Mouse (Mus musculus): ENCODE results near the gene Arhgap30.
A peak's percentile ranks its signal among the peaks of the same experiment; 100 is the strongest.

The Arhgap30 gene

GRCm38 (mm10) chr1:171424638-171425037 is 35.9 kb downstream of the Arhgap30 start:
- DNase-seq (ENCODE audit: low read depth in 2 of 2, low spot score in 2 of 2), result no peak

- no peak for DNase-seq (ENCODE audit: low read depth in 2 of 2, low spot score in 2 of 2)
These were observed 36.4 kb downstream of the Arhgap30 start for GRCm38 (mm10) chr1:171425126-171425525.

- no peak for DNase-seq (ENCODE audit: low read depth in 2 of 2, low spot score in 2 of 2)
These were observed 43.4 kb downstream of the Arhgap30 start for GRCm38 (mm10) chr1:171432158-171432557.

GRCm38 (mm10) chr1:171435288-171435814 is 46.6 kb downstream of the Arhgap30 start:
- no peak for DNase-seq (ENCODE audit: low read depth in 2 of 2, low spot score in 2 of 2)

- DNase-seq (ENCODE audit: low read depth in 2 of 2, low spot score in 2 of 2), result no peak
These were observed 47.2 kb downstream of the Arhgap30 start for GRCm38 (mm10) chr1:171435974-171436373.

GRCm38 (mm10) chr1:171437264-171438013 is 48.7 kb downstream of the Arhgap30 start, which contains the start of gene F11r:
TSS of gene F11r (plus strand) at chr1:171437535.
- peak; percentile 36 to 56 for DNase-seq (ENCODE audit: low read depth in 2 of 2, low spot score in 2 of 2)

GRCm38 (mm10) chr1:171438014-171438670 is 49.4 kb downstream of the Arhgap30 start:
- DNase-seq (ENCODE audit: low read depth in 2 of 2, low spot score in 2 of 2), result no peak

GRCm38 (mm10) chr1:171439072-171439471 is 50.3 kb downstream of the Arhgap30 start:
- no peak for DNase-seq (ENCODE audit: low read depth in 2 of 2, low spot score in 2 of 2)

- no peak for DNase-seq (ENCODE audit: low read depth in 2 of 2, low spot score in 2 of 2)
These were observed 51.4 kb downstream of the Arhgap30 start for GRCm38 (mm10) chr1:171440025-171440725.

- DNase-seq (ENCODE audit: low read depth in 2 of 2, low spot score in 2 of 2), result no peak
These were observed 53.0 kb downstream of the Arhgap30 start for GRCm38 (mm10) chr1:171441466-171442412.

GRCm38 (mm10) chr1:171442413-171442760 is 53.6 kb downstream of the Arhgap30 start:
- no peak for DNase-seq (ENCODE audit: low read depth in 2 of 2, low spot score in 2 of 2)

GRCm38 (mm10) chr1:171445050-171445449 is 56.3 kb downstream of the Arhgap30 start:
- DNase-seq (ENCODE audit: low read depth in 2 of 2, low spot score in 2 of 2), result no peak

- DNase-seq (ENCODE audit: low read depth in 2 of 2, low spot score in 2 of 2), result no peak
These were observed 58.1 kb downstream of the Arhgap30 start for GRCm38 (mm10) chr1:171446854-171447253.

- no peak for DNase-seq (ENCODE audit: low read depth in 2 of 2, low spot score in 2 of 2)
These were observed 58.9 kb downstream of the Arhgap30 start for GRCm38 (mm10) chr1:171447692-171448091.

GRCm38 (mm10) chr1:171450062-171450461 is 61.3 kb downstream of the Arhgap30 start:
- DNase-seq (ENCODE audit: low read depth in 2 of 2, low spot score in 2 of 2), result no peak

GRCm38 (mm10) chr1:171451001-171451400 is 62.2 kb downstream of the Arhgap30 start:
- DNase-seq (ENCODE audit: low read depth in 2 of 2, low spot score in 2 of 2), result no peak

GRCm38 (mm10) chr1:171452522-171452921 is 63.8 kb downstream of the Arhgap30 start:
- DNase-seq (ENCODE audit: low read depth in 2 of 2, low spot score in 2 of 2), result no peak

GRCm38 (mm10) chr1:171452923-171453322 is 64.2 kb downstream of the Arhgap30 start:
- no peak for DNase-seq (ENCODE audit: low read depth in 2 of 2, low spot score in 2 of 2)

- DNase-seq (ENCODE audit: low read depth in 2 of 2, low spot score in 2 of 2), result no peak
These were observed 66.2 kb downstream of the Arhgap30 start for GRCm38 (mm10) chr1:171454926-171455325.

- no peak for DNase-seq (ENCODE audit: low read depth in 2 of 2, low spot score in 2 of 2)
These were observed 68.8 kb downstream of the Arhgap30 start for GRCm38 (mm10) chr1:171457568-171457967.

- DNase-seq (ENCODE audit: low read depth in 2 of 2, low spot score in 2 of 2), result no peak
These were observed 71.0 kb downstream of the Arhgap30 start for GRCm38 (mm10) chr1:171459791-171460190.
